Mouse (Mus musculus) right cerebral cortex, adult 18-20 months (tissue): ENCODE measurements around the gene Rtn4ip1.
"Not testable (repeated sequence)": the region's sequence is repeated elsewhere in the genome, so short reads cannot be mapped to it uniquely, and the experiment has no call there.

ENCODE experiments used
- DNase-seq: peaks from one replicate; pipeline ENCODE4 v3.0.0; 2022; ENCODE audit warnings: mixed read lengths

Rtn4ip1 gene

GRCm38 (mm10) chr10:43939136-43939662 lies 37.6 kb downstream of the Rtn4ip1 start:
- no peak for DNase-seq

- DNase-seq: no peak
Measured at GRCm38 (mm10) chr10:43943736-43944135, 42.1 kb downstream of the Rtn4ip1 start.

GRCm38 (mm10) chr10:43945435-43945834 lies 43.8 kb downstream of the Rtn4ip1 start:
- no peak for DNase-seq

GRCm38 (mm10) chr10:43953942-43954341 lies 52.3 kb downstream of the Rtn4ip1 start:
- DNase-seq: peak; percentile 46

- peak; percentile 9 for DNase-seq
Measured at GRCm38 (mm10) chr10:43964943-43965342, 63.3 kb downstream of the Rtn4ip1 start.

- DNase-seq: no peak
Measured at GRCm38 (mm10) chr10:43973244-43973643, 71.6 kb downstream of the Rtn4ip1 start.

GRCm38 (mm10) chr10:43977353-43977752 lies 75.7 kb downstream of the Rtn4ip1 start:
- no peak for DNase-seq

- no peak for DNase-seq
Measured at GRCm38 (mm10) chr10:43980080-43980479, 78.5 kb downstream of the Rtn4ip1 start.

- DNase-seq: not testable (repeated sequence)
Measured at GRCm38 (mm10) chr10:43980742-43981141, 79.1 kb downstream of the Rtn4ip1 start.

GRCm38 (mm10) chr10:43982470-43982869 lies 80.9 kb downstream of the Rtn4ip1 start:
- no peak for DNase-seq

GRCm38 (mm10) chr10:43983241-43983640 lies 81.6 kb downstream of the Rtn4ip1 start:
- DNase-seq: no peak

- DNase-seq: no peak
Measured at GRCm38 (mm10) chr10:43983866-43984265, 82.3 kb downstream of the Rtn4ip1 start.

GRCm38 (mm10) chr10:43991268-43991667 lies 89.7 kb downstream of the Rtn4ip1 start:
- DNase-seq: no peak

- DNase-seq: no peak
Measured at GRCm38 (mm10) chr10:43992506-43992905, 90.9 kb downstream of the Rtn4ip1 start.

GRCm38 (mm10) chr10:43993198-43993597 lies 91.6 kb downstream of the Rtn4ip1 start:
- DNase-seq: no peak

GRCm38 (mm10) chr10:43995858-43996650 lies 94.4 kb downstream of the Rtn4ip1 start:
- DNase-seq: no peak

GRCm38 (mm10) chr10:43997276-43997675 lies 95.7 kb downstream of the Rtn4ip1 start:
- DNase-seq: no peak

- DNase-seq: no peak
Measured at GRCm38 (mm10) chr10:43998023-43998422, 96.4 kb downstream of the Rtn4ip1 start.

GRCm38 (mm10) chr10:43998503-43999082 lies 97.0 kb downstream of the Rtn4ip1 start:
- DNase-seq: peak; percentile 21

GRCm38 (mm10) chr10:44000156-44000865 lies 98.7 kb downstream of the Rtn4ip1 start:
- DNase-seq: no peak

- no peak for DNase-seq
Measured at GRCm38 (mm10) chr10:44002004-44002940, 100.7 kb downstream of the Rtn4ip1 start.

GRCm38 (mm10) chr10:44002995-44003524 lies 101.5 kb downstream of the Rtn4ip1 start:
- no peak for DNase-seq
